Mouse (Mus musculus) CD4-positive, CD25-positive, alpha-beta regulatory T cell, adult 4 months (primary cell): ENCODE measurements around the gene Gm49333. TPM values are rescaled to one million over a fixed set of nuclear protein-coding genes. Genes with fewer than 3 reads are reported as not detected.

Experiments
- ATAC-seq: one replicate; pipeline ENCODE4 v1.8.0; 2017
- polyA plus RNA-seq, 2 experiments: library from polyadenylated mRNA; unstranded; fragments of 100-300 nt; shearing (Covaris generic); gene quantifications; one replicate each; pipeline ENCODE4 v1.2.1; 2017

Gm49333 gene
- not detected for polyA plus RNA-seq

DNA sequence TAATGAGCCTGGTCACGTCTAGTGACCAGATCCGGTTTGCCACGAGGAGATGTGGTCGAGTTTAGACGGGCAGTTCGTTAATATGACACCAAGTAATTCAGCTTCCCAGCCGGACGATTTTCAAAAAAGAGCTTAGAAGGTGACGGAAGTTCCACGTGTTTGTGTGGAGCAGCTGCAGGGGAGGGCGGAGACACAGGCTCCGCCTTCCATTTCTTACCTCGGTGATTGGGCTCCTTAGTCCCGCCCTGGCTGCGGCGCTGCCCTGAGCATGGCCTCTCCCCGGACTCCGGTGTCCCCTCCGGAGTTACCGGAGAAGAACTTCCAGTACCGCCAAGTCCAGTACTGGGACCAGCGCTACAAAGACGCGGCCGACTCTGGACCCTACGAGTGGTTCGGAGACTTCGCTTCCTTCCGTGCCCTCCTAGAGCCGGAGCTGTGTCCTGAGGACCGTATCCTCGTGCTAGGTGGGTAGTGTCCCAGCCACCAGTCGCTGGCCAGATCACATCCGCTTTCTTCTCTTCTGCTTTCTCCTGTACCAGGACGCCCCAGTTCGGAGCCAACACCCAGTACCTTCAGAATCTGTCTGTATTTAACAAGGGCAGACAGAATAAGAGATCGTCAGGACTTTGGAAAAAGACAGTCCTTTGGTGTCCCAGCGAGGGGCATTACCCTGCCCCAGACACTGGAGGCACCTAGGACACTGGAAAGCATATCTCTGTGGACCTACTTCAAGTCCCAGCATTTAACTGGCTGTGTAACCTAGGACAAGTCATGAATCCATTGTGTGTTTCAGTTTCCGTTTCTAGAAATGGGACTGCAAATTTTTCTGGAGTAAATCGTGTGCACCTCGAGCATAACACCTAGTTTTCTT lies at the start of gene Gm49333, which contains the start of the genes Eef1akmt4 and Alg3:
Gene Gm49333, plus strand, starts transcription at position 254 of the 871 bp plus-strand sequence.
Gene Eef1akmt4, plus strand, starts transcription at position 237 of the 871 bp plus-strand sequence.
Gene Alg3, minus strand, starts transcription at position 379 of the 871 bp plus-strand sequence.
- ATAC-seq: peak; percentile 97

- no peak for ATAC-seq
Observed at GRCm38 (mm10) chr16:20565075-20565474, 46.3 kb upstream of the Gm49333 start.

DNA sequence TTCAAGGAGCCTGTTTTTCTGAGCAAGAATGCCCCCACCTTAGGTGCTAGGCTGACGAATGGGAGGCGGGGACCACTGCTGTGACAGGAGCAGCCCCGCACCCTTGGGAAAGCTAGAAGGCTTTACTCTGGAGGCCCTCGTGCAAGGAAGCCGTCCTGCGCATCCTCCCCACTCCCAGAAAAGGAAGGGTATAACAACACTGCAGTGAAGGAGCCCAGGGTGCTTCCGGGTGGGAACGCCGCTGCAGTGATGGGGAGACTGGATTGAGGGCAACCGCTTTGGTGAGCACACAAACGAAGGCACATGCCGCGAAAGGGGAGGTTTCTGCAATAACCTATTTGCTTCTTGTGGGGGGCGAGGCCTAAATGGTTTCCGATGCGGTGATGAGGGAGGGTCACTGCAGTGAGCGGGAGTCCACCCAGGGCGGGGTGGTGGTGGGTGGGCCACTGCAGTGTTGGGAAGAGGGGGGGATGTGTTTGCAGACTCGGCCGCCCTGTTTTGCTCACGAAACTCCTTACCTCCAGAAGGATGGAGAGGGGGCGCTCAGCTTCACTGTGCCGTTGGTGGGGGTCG lies 22.0 kb upstream of the Gm49333 start, which contains the start of gene Vwa5b2:
Gene Vwa5b2, plus strand, starts transcription at position 106 of the 573 bp plus-strand sequence.
- ATAC-seq: no peak

DNA sequence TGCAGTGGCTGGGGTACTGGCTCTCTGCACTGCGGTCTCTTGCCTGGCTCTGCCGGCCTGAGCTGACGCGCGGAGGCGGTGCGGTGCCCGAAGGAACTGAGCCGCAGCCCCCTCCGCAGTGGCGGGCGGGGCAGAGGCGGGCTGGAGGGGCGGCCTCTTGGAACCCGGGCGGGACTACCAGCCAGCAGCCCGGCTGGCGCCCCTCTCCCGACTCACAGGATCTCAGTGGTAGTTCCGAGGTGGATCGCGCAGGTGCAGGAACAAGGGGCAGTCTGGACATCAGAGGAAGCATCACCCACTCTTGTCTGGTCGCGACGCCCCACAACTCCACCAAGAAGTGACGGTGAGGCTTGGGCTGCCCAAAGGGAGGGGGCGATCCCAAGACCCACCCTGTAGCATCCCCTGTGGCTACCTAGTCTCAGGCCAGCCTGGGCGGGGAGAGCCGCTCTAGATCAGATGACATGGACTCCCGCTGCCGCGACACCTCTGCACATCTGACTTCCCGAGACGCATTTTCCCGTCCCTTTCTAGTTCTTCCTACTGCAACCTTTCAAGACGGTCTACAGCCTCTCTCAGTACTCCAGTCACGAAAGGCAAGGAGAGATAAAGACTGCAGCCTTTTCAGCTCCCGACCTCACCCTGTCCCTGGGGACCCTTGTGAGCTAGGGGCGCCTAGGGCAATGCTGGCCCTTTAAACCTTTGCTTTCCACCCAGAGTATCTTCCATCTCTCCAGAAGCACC lies 21.3 kb upstream of the Gm49333 start:
- no peak for ATAC-seq

DNA sequence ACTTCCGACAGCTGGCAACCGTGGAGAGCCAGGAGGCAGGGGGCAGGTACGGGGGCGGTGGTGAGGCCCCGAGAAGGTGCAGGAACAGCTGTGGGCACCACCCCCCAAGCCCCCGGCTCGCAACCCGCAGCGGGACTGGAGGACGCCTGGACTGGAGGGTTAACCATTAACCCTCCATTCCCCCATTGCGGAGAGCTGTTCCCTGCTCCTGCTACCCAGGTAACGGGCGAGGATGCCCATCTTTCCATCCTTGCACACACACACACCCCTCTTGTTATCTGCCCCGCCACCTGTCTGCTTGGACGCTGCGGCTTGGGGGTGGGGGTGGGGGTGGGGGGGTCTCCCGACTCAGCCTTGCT lies 20.8 kb upstream of the Gm49333 start:
- no peak for ATAC-seq

DNA sequence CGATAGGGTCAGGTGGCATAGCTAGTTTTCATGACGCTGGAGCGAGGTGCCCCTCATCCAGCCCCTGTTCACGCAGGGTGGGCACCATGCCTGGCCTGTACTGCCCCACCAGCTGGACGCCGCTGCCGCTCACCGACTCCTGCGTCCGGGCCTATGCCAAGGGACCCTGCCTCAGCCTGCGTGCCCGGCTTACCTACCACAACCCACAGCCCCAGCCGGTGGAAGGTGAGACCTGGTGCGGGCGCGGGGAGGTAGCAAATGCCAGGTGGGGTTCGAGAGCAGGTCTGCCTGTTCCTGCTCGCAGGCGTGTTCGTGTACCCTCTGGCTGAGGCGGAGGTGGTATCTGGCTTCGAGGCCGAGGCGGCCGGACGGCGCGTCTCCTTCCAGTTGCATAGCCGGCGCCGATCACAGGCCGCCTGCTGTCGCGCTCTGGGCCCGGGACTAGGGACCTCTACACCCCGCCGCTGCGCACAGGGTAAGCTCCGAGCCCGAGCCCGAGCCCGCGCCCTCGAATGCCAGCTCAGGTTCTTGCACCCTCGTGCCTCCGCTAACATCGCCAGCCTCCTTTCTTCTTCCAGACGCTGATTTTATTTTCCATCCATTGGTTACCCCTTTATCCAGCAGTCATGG lies 20.2 kb upstream of the Gm49333 start:
- no peak for ATAC-seq

- no peak for ATAC-seq
Observed at GRCm38 (mm10) chr16:20595060-20595673, 16.2 kb upstream of the Gm49333 start.

GRCm38 (mm10) chr16:20595737-20596136 lies 15.7 kb upstream of the Gm49333 start:
- no peak for ATAC-seq

DNA sequence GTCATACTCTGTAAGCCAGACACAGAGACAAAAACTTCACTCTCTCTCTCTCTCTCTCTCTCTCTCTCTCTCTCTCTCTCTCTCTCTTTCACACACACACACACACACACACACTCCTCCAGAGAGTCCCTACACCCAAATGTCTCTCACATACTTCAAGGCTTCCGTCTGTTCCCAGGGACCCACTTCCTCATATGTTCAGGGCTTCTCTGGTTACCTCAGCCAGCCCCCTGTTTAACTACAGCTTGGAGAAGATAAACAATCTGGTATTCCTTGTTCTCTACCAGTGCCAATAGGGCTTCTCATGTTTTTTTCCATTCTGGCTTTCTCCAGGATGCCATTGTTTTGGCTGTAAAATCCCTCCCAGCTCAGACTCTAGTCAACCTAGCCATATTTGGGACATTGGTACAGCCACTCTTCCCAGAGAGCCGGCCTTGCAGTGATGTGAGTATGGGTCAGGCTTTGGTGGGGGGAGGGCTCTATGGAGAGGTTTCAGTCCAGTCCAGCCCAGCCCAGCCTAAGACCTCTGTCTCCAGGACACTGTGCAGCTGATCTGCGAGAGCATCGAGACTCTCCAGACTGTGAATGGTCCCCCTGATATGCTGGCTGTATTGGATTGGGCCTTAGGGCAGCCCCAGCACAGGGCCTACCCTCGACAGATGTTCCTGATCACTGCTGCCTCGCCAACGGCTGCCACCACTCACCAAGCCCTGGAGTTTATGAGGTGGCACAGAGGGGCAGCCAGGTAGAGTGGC lies 14.5 kb upstream of the Gm49333 start:
- ATAC-seq: no peak

GRCm38 (mm10) chr16:20600511-20600910 lies 10.9 kb upstream of the Gm49333 start:
- no peak for ATAC-seq

- ATAC-seq: no peak
Observed at GRCm38 (mm10) chr16:20604705-20605104, 6.7 kb upstream of the Gm49333 start.

GRCm38 (mm10) chr16:20610501-20611356 lies 681 bp upstream of the Gm49333 start:
- ATAC-seq: peak; percentile 73

- ATAC-seq: no peak
Observed at GRCm38 (mm10) chr16:20619541-20620398, 8.4 kb downstream of the Gm49333 start.

DNA sequence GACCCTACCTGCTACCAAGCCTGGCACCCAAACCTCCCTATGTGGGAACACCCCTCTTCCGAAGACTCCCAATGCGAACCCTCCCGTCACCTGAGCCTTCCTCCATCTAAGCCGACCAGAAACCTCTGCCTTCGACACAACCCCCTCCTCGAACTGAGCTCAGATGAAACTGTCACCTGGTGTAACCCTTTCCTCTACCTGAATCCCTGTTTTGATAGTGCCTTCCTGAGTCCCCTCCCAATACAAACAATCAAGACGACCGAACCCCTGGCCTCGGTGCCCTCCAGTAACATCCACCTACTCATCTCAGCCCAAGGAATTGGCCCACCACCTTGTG lies 9.0 kb downstream of the Gm49333 start:
- peak; percentile 4 for ATAC-seq

DNA sequence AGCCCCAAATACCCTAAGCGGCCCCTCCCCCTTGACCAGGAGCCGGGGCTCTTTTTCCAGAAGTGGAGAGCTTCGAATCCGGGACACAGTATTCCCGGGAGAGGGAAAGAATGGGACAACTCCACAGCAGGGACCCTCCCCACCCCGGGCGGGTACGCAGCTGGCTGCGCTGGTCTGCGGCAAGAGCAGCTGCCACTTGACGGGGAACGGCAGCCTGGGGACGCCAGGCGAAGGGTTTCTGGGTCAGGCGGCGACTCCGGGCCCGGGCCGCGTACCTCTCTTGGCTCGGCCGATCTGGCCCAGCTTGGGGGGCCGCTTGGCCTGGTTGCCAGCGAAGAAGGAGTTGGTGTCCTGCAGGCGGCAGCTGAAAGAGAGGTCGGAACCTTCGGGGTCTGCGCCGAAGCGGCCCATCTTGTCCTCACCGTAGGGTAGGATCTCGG lies 9.4 kb downstream of the Gm49333 start:
- peak; percentile 7 for ATAC-seq

DNA sequence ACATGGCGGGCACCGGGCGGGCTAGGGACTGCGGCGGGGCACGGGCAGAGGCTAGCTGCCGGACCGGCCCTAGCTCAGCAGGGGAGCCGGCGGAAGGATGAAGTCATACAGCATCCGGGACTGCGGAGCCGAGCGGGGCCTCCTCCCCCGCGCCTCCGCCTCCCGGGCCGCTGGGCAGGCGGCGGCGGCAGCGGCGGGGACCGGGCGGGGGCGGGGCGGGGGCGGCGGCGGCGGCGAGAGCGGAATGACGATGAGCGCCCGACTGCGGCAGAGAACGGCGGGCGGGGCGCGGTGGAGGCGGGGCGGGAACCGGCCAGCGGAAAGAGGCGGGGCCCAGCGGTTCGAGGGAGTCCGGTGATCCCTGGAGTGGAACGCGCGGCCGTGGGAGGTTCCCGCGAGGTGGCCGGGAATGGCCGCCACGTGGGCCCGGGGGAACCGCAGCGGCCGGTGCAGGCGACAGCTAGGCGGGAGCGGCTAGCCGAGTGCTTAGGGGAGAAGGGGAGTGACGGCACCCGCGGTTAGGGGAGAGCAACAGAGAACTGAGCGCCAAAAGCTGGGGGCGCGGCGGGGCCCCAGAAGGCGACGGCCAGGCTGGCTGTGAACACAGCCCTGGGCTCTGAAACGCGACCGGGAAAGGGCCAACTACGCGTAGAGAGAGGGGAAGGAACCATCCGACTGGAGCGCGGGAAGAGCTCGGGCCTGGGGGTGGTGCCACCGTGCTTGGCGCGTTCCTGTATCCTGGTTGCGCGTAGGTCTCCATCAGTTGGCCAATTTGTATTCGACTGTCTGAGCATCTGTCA lies 10.0 kb downstream of the Gm49333 start, which contains the start of gene Camk2n2:
Gene Camk2n2, minus strand, starts transcription at position 97 of the 800 bp plus-strand sequence.
- ATAC-seq: peak; percentile 55

- peak; percentile 28 for ATAC-seq
Observed at GRCm38 (mm10) chr16:20621991-20622685, 10.7 kb downstream of the Gm49333 start.

- ATAC-seq: no peak
Observed at GRCm38 (mm10) chr16:20623211-20623610, 11.8 kb downstream of the Gm49333 start.
